Mouse (Mus musculus) forebrain, embryonic 15.5 days (tissue): ENCODE measurements at regions not wholly inside any gene's neighbourhood (a gene's known extent, or its start where the extent isn't known, plus 50 kb on each side); places are given as distances from the start of the nearest gene placed in this dataset.

Source experiments
- ATAC-seq: fragments of 200-750 bp; cut with Nextera tagmentation; replicated peaks from 2 replicates; pipeline ENCODE4 v1.8.0; 2017; ENCODE audit warnings: mild to moderate bottlenecking, moderate TSS enrichment, moderate library complexity
- H3K27ac ChIP-seq: fragments of 300-500 bp; sonication (generic); replicated peaks from 2 replicates; pipeline ENCODE4 v1.5.1; 2015; ENCODE audit warnings: mild to moderate bottlenecking, inconsistent platforms
- H3K27me3 ChIP-seq: fragments of 300-500 bp; sonication (generic); 2 replicates; pipeline ENCODE4 v1.6.1; 2015; ENCODE audit warnings: inconsistent platforms
- H3K36me3 ChIP-seq: fragments of 300-500 bp; sonication (generic); 2 replicates; pipeline ENCODE4 v1.6.1; 2015; ENCODE audit warnings: mild to moderate bottlenecking, inconsistent platforms
- H3K4me1 ChIP-seq: fragments of 300-500 bp; sonication (generic); 2 replicates; pipeline ENCODE4 v1.6.1; 2015; ENCODE audit warnings: inconsistent platforms
- H3K4me2 ChIP-seq: fragments of 300-500 bp; sonication (generic); replicated peaks from 2 replicates; pipeline ENCODE4 v1.6.1; 2015; ENCODE audit warnings: mild to moderate bottlenecking, inconsistent platforms
- H3K4me3 ChIP-seq: fragments of 300-500 bp; sonication (generic); 2 replicates; pipeline ENCODE4 v1.5.1; 2015; ENCODE audit warnings: mild to moderate bottlenecking, inconsistent platforms
- H3K9ac ChIP-seq: fragments of 300-500 bp; sonication (generic); replicated peaks from 2 replicates; pipeline ENCODE4 v1.6.1; 2015; ENCODE audit warnings: mild to moderate bottlenecking, inconsistent platforms
- H3K9me3 ChIP-seq: fragments of 300-500 bp; sonication (generic); 2 replicates; pipeline ENCODE4 v1.6.1; 2016; ENCODE audit warnings: inconsistent platforms
- WGBS: fragments of 180-500 bp; shearing (Covaris S2); methylation state at CpG from one replicate; pipeline ENCODE4 v1.1.7; 2015; ENCODE audit warnings: mixed read lengths; 5-methylcytosine and 5-hydroxymethylcytosine counted together

DNA sequence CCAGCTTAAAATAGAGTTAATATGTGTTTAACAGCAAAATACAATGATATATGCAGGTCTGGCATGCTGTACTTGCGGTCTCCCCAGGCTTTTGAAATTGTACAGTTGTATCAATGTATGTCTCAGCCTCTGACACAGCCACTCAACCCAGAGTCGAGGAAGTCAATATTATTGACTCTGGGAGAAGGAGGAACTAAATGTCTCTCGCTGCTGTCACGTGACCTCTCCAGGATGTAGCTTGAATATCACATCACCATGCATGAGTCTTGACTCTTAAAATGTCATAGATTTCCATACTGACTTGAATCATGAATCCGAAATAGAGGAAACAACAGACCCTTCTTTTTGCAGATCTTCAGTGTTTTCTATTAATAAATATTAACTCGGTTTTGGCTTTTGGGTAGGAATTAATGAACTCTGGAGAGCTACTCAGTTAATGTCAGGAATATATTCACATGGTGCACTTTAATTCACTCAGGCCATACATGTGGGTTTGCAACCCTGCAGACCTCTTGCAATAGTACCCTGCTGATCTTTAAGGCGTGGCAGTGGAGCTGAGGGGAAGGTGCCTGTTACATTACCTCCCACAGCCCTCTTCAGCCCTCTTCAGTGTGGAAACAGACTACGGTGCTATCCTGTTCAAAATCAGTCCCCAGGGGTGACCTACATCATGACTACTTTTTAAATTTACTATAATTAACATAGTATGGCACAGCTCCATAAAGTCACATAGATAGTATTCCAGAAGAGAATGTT, 102.7 kb upstream of the Foxn2 start:
- Histone ChIP-seq H3K4me2 (no peak overlapping the region), H3K27me3 (no peaks in the 10 kb centered on the region), H3K36me3 (no peaks in the 10 kb centered on the region), H3K4me1 (peaks cover 3% of the 10 kb centered on the region; the same call in 1 of the 2 replicates), H3K27ac (no peak overlapping the region), H3K4me3 (no peak overlapping the region), H3K9me3 (no peaks in the 10 kb centered on the region), H3K9ac (no peak overlapping the region)
- ATAC-seq = no peak
- 89% methylated on average over 8 of the region's 8 CpGs for WGBS

DNA sequence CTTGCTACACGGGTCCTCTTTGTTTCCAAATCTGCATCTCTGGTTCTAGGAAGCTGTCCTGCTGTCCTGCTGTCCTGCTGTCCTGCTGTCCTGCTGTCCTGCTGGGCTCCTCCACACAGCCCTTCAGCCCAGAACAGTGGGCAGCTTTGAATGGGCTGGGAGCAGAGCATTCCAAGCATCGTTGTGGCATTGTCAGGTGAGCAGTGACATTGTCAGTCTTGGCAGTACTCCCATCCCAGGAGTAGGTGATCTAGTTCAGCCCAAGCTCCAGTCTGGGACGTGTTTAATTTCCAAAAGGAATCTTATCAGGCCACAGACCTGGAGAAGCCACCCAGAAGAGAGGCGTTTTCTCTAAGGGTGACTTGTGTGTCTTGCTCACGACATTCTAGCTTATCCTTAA, 99.4 kb upstream of the Foxn2 start:
- Histone ChIP-seq H3K27me3 (no peaks in the 10 kb centered on the region), H3K36me3 (no peaks in the 10 kb centered on the region), H3K4me3 (no peak overlapping the region), H3K4me2 (no peak overlapping the region), H3K27ac (no peak overlapping the region), H3K4me1 (peaks cover 3% of the 10 kb centered on the region; the same call in 1 of the 2 replicates), H3K9me3 (no peaks in the 10 kb centered on the region), H3K9ac (no peak overlapping the region)
- WGBS = 57% methylated on average over 5 of the region's 5 CpGs
- no peak for ATAC-seq

DNA sequence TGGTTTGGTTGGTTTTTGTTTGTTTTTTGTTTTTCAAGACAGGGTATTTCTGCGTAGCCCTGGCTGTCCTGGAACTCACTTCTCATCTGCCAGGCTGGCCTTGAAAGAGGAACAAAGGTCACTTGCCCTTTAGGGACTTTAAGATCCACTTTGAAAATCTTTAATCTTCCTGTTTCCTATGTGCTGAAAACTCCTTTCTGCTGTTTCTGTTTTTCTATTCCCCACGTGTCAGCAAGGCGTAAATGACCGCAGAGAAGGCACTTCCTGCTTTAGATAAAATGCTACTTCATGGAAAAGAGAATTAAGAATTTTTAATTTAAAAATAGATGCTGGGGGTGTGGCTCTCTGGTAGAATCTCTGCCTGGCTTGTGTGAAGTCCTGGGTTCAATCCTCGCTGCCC, 98.9 kb upstream of the Foxn2 start:
- Histone ChIP-seq H3K9me3 (no peaks in the 10 kb centered on the region), H3K27me3 (no peaks in the 10 kb centered on the region), H3K4me2 (no peak overlapping the region), H3K4me1 (no peaks in the 10 kb centered on the region), H3K9ac (no peak overlapping the region), H3K27ac (no peak overlapping the region), H3K36me3 (no peaks in the 10 kb centered on the region), H3K4me3 (no peak overlapping the region)
- no peak for ATAC-seq
- WGBS = 89% methylated on average over 5 of the region's 5 CpGs

DNA sequence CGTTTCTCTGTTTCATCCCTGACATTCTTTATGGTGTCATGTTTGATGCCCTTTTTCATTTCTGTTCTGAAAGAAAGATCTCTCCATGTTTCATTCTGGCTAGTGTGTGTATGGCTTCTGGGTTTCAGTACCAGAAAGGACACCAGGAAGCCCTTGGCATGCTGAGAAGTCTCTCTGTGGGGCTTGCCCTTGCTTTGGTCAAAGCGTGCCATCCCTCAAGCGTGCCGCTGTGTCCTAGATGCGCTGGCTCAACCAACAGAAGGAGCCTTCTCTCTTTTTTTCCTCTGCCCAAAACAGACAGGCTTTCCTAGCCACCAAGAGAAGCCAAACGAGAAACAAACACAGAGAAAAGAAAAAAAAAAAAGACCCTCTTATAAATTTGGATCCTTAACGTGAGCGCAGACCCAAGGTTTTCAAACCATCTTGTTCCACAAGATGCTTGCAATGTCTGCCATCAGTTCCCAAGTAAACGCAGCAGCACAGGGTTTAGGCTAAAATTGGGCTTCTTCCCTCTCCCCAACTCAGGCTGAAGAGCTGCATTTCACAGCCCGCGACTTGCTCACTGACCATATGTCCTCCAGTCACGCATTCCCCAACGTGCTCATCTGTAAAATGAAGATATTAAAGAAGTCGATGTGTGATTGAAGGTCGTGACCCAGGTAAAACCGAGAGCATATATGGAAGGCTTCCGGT, 97.3 kb upstream of the Foxn2 start:
- H3K27me3 ChIP-seq = no peaks in the 10 kb centered on the region
- H3K9ac ChIP-seq = no peak overlapping the region
- no peaks in the 10 kb centered on the region for H3K9me3 ChIP-seq
- H3K36me3 ChIP-seq = no peaks in the 10 kb centered on the region
- WGBS = 82% methylated on average over 17 of the region's 17 CpGs
- H3K4me1 ChIP-seq = no peaks in the 10 kb centered on the region
- no peak overlapping the region for H3K4me2 ChIP-seq
- H3K27ac ChIP-seq = no peak overlapping the region
- no peak for ATAC-seq
- H3K4me3 ChIP-seq = no peak overlapping the region

DNA sequence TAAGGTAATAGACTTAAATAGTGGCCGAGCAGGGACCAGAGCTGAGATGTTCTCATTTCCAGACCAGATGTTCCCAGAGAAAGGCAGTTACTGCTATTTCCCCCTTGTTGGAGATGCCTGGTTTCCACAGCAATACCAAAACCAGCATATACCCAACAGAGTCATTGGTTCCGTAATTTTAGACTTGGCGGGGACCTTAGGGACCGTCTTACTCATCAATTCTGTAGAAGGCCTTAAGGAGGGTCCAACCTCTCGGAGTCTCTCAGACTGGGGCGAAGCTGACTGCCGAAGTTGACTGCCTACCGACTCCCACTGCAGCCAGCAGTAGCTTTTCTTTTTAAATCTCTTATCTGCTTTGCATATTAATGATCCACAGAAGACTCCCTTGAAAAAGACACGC, 95.1 kb upstream of the Foxn2 start:
- WGBS = 82% methylated on average over 9 of the region's 9 CpGs
- no peak for ATAC-seq
- H3K4me2 ChIP-seq = no peak overlapping the region
- no peak overlapping the region for H3K27ac ChIP-seq
- no peak overlapping the region for H3K4me3 ChIP-seq
- no peak overlapping the region for H3K9ac ChIP-seq
- H3K4me1 ChIP-seq = no peaks in the 10 kb centered on the region
- no peaks in the 10 kb centered on the region for H3K9me3 ChIP-seq
- H3K36me3 ChIP-seq = no peaks in the 10 kb centered on the region
- no peaks in the 10 kb centered on the region for H3K27me3 ChIP-seq

DNA sequence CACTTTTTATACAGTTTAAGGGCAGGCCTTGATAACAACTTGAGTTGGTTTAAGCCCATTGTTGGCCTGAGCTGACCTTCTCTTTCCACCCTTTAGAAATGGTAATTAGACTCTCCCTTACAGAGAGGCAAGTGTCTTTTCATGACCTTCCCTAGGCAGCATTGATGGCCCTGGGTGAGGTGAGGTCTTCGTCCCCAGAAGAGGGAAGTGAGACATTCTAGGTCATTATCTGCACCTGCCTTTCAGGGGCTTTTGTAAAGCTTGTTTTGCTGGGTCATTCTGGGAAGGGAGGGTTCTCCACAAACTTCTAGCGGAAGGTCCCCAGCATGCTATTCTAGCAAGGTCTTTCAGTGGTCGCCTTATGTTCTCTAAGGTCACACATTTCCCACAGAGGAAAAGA, 93.6 kb upstream of the Foxn2 start:
- Histone ChIP-seq H3K27me3 (no peaks in the 10 kb centered on the region), H3K4me2 (no peak overlapping the region), H3K4me3 (no peak overlapping the region), H3K27ac (no peak overlapping the region), H3K9me3 (no peaks in the 10 kb centered on the region), H3K4me1 (0 out of 2 replicates have a peak, but pooled peaks cover 5% of the 10 kb centered on the region), H3K36me3 (no peaks in the 10 kb centered on the region), H3K9ac (no peak overlapping the region)
- 69% methylated on average over 3 of the region's 3 CpGs for WGBS
- no peak for ATAC-seq

DNA sequence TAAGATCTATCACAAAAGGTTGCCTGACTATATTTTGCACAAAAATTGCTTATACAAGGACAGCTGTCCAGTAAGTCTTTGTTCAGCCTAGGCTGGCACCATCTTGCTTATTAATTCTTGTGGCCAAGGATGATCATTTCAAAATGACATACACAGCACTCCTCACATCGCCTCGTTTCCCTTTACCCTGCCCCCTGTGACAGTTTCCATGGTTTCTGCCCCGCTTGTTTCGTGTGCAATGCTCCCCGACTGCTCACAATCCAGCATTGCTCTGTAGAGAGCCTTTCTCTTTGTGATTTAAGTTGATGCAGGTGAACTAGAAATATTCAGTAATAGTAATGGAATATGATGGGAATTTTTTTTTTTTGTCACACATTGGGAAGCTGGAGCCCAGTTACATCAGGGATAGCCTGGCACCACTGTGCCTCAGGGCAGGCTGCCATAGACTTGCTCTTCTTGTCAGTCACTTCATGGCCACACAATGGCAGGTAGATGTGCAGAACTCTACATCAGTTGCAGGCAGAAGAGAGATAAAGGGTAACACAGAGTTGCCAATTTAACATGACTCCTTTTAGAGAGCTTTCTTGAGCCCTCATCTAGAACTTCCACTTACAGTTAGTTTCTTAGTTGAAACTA, 90.6 kb upstream of the Foxn2 start:
- H3K27me3 ChIP-seq = no peaks in the 10 kb centered on the region
- ATAC-seq = no peak
- H3K9ac ChIP-seq = no peak overlapping the region
- H3K4me2 ChIP-seq = no peak overlapping the region
- H3K27ac ChIP-seq = no peak overlapping the region
- H3K9me3 ChIP-seq = no peaks in the 10 kb centered on the region
- H3K36me3 ChIP-seq = no peaks in the 10 kb centered on the region
- 66% methylated on average over 5 of the region's 5 CpGs for WGBS
- H3K4me1 ChIP-seq = 0 out of 2 replicates have a peak, but pooled peaks cover 5% of the 10 kb centered on the region
- H3K4me3 ChIP-seq = no peak overlapping the region

DNA sequence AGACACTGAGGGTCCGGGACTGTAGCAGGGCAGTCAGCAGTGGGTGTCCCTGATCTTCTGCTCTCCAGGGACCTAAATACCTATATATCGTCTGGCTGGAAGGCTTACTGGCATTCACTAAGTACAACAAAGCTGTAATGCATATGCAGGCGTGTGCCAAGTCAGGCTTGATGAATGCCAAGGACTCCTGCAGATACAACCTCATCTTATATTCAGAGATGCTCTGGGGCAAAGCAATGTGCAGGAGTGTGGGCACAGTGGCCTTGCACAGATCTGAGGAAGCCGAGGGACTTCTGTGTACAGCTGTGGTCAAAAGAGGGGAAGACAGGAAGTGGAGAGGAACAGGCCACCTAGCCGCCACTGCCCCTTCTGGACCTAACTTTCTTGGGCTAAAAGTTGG, 89.5 kb upstream of the Foxn2 start:
- Histone ChIP-seq H3K36me3 (no peaks in the 10 kb centered on the region), H3K4me2 (no peak overlapping the region), H3K9me3 (no peaks in the 10 kb centered on the region), H3K4me3 (no peak overlapping the region), H3K4me1 (0 out of 2 replicates have a peak, but pooled peaks cover 5% of the 10 kb centered on the region), H3K9ac (no peak overlapping the region), H3K27ac (no peak overlapping the region), H3K27me3 (no peaks in the 10 kb centered on the region)
- no peak for ATAC-seq
- 69% methylated on average over 5 of the region's 5 CpGs for WGBS

DNA sequence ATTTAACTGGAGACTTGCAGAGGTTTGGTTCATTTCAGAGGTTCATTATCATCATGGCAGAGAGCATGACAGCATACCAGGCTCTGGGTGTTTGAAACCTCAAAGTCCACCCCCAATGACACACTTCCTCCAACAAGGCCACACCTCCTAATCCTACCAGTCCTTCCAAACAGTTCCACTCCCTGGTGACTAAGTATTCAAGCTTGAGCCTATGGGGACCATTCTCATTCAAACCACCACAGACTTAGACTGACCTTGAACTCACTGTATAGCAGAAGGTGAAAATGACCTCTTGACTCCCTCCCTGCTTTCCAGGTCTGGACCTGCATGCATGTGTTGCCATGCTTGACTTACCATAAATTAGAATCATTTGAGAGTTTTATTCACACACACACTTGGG, 87.6 kb upstream of the Foxn2 start:
- Histone ChIP-seq H3K4me1 (0 out of 2 replicates have a peak, but pooled peaks cover 5% of the 10 kb centered on the region), H3K36me3 (no peaks in the 10 kb centered on the region), H3K9me3 (no peaks in the 10 kb centered on the region), H3K27ac (no peak overlapping the region), H3K9ac (no peak overlapping the region), H3K4me3 (no peak overlapping the region), H3K4me2 (no peak overlapping the region), H3K27me3 (no peaks in the 10 kb centered on the region)
- ATAC-seq = no peak

DNA sequence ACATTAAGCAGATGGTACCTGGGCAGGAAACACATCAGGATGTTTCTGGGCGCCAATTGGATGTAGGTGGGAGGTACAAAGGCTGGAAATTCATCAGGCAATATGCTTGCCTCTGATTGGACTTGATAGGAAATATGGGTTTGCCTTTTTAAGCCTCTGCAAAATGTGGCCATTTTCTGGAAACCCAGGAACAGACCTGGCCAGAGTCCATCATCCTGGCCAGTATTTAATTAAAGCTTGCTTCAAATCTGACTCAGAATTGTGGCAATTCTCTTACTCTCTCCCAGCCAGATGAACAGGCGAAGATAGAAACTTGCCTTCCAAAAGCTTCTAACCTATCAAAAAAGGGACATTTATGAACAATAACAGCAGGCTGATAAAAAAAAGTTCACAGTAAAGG, 79.3 kb upstream of the Foxn2 start:
- no peak overlapping the region for H3K4me2 ChIP-seq
- ATAC-seq = no peak
- H3K4me1 ChIP-seq = no peaks in the 10 kb centered on the region
- no peaks in the 10 kb centered on the region for H3K27me3 ChIP-seq
- WGBS = 76% methylated on average over 2 of the region's 2 CpGs
- H3K9me3 ChIP-seq = no peaks in the 10 kb centered on the region
- H3K27ac ChIP-seq = no peak overlapping the region
- no peak overlapping the region for H3K9ac ChIP-seq
- H3K36me3 ChIP-seq = no peaks in the 10 kb centered on the region
- no peak overlapping the region for H3K4me3 ChIP-seq

DNA sequence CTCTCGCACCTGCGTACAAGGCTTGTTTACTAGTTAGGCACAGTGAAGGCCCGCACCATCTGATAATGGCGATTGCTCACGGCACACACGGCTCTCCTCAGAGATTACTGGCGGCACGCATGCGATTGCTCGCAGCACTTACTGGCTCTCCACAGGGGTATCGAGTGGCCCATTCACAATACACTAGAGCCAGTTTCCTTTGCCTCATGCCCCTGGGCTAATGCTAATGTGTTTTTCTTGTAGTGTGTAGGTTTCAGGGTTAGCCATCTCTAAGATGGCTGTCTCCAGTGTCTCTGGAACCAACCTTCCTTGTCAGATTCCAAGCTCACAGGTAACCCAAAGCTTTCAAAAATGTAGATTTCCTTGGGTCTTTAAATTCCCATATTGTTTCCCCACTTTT, 78.1 kb upstream of the Foxn2 start:
- no peaks in the 10 kb centered on the region for H3K4me1 ChIP-seq
- H3K9me3 ChIP-seq = no peaks in the 10 kb centered on the region
- H3K4me3 ChIP-seq = no peak overlapping the region
- H3K27me3 ChIP-seq = no peaks in the 10 kb centered on the region
- no peak for ATAC-seq
- H3K4me2 ChIP-seq = no peak overlapping the region
- H3K27ac ChIP-seq = no peak overlapping the region
- no peaks in the 10 kb centered on the region for H3K36me3 ChIP-seq
- 89% methylated on average over 11 of the region's 11 CpGs for WGBS
- no peak overlapping the region for H3K9ac ChIP-seq

DNA sequence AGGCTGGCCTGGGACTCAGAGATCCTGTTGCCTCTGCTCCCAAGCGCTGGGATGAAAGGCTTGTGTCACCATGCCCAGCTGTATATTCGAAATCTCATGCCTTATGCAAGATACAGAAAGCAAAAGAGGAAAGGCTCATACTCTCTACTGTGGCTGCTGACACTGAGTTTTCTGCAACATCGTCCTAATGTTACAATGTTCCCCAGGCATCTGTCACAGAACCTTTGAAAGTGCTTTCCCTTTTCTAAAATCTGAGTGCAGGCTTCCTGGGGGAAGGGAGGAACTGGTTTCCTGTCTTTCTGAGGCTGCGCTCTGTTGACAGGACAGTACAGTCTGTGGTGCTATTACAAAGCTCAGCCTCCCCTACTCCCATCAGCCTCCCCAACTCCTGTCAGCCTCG, 72.6 kb upstream of the Foxn2 start:
- ATAC-seq = no peak
- WGBS = 76% methylated on average over 5 of the region's 5 CpGs
- Histone ChIP-seq H3K4me3 (no peak overlapping the region), H3K9me3 (no peaks in the 10 kb centered on the region), H3K27ac (no peak overlapping the region), H3K36me3 (no peaks in the 10 kb centered on the region), H3K4me1 (no peaks in the 10 kb centered on the region), H3K27me3 (no peaks in the 10 kb centered on the region), H3K9ac (no peak overlapping the region), H3K4me2 (no peak overlapping the region)
